Mouse (Mus musculus): Measurements from ENCODE around the gene Klf17.
"Not testable (repeated sequence)": the region's sequence is repeated elsewhere in the genome, so short reads cannot be mapped to it uniquely, and the experiment has no call there.

Klf17 gene

GRCm38 (mm10) chr4:117765416-117765815 is at the start of gene Klf17:
Gene Klf17 (minus strand): TSS chr4:117765648.
- DNase-seq: no peak

GRCm38 (mm10) chr4:117814333-117814732 is 48.9 kb upstream of the Klf17 start:
- DNase-seq: no peak

- DNase-seq: no peak
These were observed 48.2 kb upstream of the Klf17 start for GRCm38 (mm10) chr4:117813591-117814192.

- DNase-seq: no peak
These were observed 45.5 kb upstream of the Klf17 start for GRCm38 (mm10) chr4:117810933-117811332.

- no peak for DNase-seq
These were observed 41.5 kb upstream of the Klf17 start for GRCm38 (mm10) chr4:117806992-117807391.

GRCm38 (mm10) chr4:117799904-117800303 is 34.5 kb upstream of the Klf17 start:
- no peak for DNase-seq

GRCm38 (mm10) chr4:117788308-117788707 is 22.9 kb upstream of the Klf17 start:
- DNase-seq: no peak

GRCm38 (mm10) chr4:117786963-117787362 is 21.5 kb upstream of the Klf17 start:
- peak; percentile 74 for DNase-seq

- no peak for DNase-seq
These were observed 17.5 kb upstream of the Klf17 start for GRCm38 (mm10) chr4:117782908-117783307.

- DNase-seq: no peak
These were observed 7.5 kb upstream of the Klf17 start for GRCm38 (mm10) chr4:117772960-117773359.

GRCm38 (mm10) chr4:117770935-117771334 is 5.5 kb upstream of the Klf17 start:
- DNase-seq: peak; percentile 84

- DNase-seq: no peak
These were observed 5.3 kb downstream of the Klf17 start for GRCm38 (mm10) chr4:117760151-117760550.

GRCm38 (mm10) chr4:117752469-117752868 is 13.0 kb downstream of the Klf17 start:
- not testable (repeated sequence) for DNase-seq

GRCm38 (mm10) chr4:117737559-117737958 is 27.9 kb downstream of the Klf17 start:
- DNase-seq: peak; percentile 18

- DNase-seq: no peak
These were observed 33.5 kb downstream of the Klf17 start for GRCm38 (mm10) chr4:117731926-117732325.

GRCm38 (mm10) chr4:117724112-117724511 is 41.3 kb downstream of the Klf17 start, which contains the start of gene Gm12845:
Gene Gm12845 (plus strand): TSS chr4:117724412.
- no peak for DNase-seq

- DNase-seq: no peak
These were observed 51.9 kb downstream of the Klf17 start for GRCm38 (mm10) chr4:117713303-117714098.

- no peak for DNase-seq
These were observed 53.1 kb downstream of the Klf17 start for GRCm38 (mm10) chr4:117712314-117712713.

GRCm38 (mm10) chr4:117708780-117709550 is 56.5 kb downstream of the Klf17 start:
- peak; percentile 16 for DNase-seq
